Mouse (Mus musculus) embryo, embryonic 10 days (tissue): ENCODE results near the gene Dip2c.

Experiments
- DNase-seq: peaks from one replicate; pipeline ENCODE4 v3.0.0-alpha.2; 2015; ENCODE audit warnings: low spot score

Dip2c gene

GRCm38 (mm10) chr13:9276322-9276855, at the start of gene Dip2c:
Gene Dip2c, plus strand, starts transcription at chr13:9276528.
- DNase-seq: peak; percentile 89

DNA sequence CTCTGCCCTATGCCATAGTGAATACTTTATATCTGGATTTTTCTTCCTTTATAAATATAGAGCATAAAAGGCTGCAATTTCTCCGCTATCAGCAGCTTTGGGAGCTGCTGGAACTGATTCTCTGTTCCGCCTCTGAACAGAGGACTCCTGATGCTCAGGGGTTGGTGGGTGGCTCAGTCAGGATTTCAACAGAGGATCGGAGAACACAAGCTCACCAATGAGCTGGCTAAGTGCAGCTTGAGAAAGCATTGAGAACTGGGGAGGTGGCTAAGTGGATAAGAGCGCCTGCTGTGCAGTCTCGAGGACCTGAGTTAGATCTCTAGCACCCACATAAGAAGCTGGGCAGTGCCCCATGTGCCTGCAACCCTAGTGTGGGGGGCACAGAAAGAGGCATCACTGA, 49.2 kb upstream of the Dip2c start:
- DNase-seq: no peak

DNA sequence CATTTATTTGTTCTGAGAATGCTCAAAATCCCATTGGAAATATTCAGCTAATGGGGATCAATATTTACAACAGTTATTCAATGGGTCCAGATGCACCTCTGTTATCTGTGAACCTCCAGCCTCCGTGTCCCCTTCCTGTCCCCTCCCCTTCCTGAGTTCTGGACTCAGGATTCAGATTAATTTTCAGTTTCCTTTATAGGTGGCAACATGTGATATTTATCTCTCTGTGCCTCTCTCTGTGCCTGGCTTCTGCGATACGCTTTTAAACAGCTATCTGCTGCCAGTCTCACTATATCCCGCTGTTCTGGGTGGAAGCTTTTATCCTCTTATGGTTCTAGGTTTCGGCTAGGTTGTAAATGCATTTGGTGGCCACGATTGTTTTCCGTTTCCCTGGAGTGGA, 38.8 kb upstream of the Dip2c start:
- no peak for DNase-seq

- no peak for DNase-seq
Measured at GRCm38 (mm10) chr13:9239127-9239526, 37.2 kb upstream of the Dip2c start.

GRCm38 (mm10) chr13:9239631-9240236, 36.6 kb upstream of the Dip2c start:
- DNase-seq: no peak

DNA sequence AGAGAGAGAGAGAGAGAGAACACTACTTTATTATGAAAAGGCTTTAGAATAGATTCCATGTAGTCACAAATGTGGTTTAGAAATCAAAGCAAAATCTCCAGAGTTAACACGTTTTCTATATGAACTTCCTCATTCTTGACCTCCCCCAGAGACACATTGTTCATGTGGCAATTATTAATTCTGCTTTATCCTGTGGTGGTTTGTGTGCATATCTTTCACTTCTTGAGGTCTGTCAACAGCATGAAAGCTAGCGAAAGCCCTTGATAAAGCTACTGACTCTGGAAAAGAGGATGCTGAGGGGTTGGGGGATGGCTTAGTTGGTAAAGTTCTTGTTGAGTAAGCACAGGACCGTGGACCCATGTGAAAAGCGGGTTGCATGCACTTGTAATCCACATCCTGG, 14.6 kb upstream of the Dip2c start:
- no peak for DNase-seq

- no peak for DNase-seq
Measured at GRCm38 (mm10) chr13:9265516-9265915, 10.8 kb upstream of the Dip2c start.

GRCm38 (mm10) chr13:9276856-9277620, 710 bp downstream of the Dip2c start:
- DNase-seq: no peak

DNA sequence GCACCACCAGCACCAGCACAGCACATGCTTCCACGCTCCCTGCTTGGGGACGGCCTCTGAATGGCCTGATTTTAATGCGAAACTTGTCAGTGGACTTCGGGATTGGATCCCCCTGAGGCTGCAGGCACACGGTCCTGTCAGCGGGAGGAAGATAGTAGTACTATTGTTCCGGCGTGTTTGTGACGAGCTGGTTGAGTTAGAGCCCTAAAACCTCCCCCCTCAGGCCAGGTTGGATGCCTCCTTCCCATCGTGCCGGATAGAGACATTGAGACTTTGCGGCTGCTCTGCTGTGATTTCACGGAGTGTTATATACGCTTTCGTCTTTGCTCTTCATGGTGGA, 1.3 kb downstream of the Dip2c start:
- peak; percentile 65 for DNase-seq

GRCm38 (mm10) chr13:9278636-9279035, 2.3 kb downstream of the Dip2c start:
- no peak for DNase-seq

GRCm38 (mm10) chr13:9283050-9283449, 6.7 kb downstream of the Dip2c start:
- DNase-seq: peak; percentile 22

- DNase-seq: no peak
Measured at GRCm38 (mm10) chr13:9289916-9290315, 13.6 kb downstream of the Dip2c start.

DNA sequence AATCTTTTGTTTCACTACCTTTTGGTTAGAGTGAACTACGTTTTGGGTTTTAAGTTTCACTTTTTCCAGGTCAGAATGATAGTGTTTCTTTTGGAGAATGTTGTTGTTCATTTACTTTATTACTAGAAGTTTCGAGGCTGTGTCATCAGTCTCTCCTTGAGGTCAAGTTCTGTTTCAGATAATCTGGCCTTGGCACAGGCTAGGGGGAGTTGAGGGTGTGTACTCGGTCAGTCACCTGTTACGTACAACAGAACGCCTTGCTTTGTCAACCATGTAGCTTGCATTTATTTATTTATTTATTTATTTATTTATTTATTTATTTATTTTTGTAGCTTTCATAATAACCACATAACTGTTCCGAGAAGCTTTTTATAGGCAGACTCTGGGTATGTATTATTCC, 20.0 kb downstream of the Dip2c start:
- DNase-seq: no peak

GRCm38 (mm10) chr13:9297266-9297665, 20.9 kb downstream of the Dip2c start:
- no peak for DNase-seq

DNA sequence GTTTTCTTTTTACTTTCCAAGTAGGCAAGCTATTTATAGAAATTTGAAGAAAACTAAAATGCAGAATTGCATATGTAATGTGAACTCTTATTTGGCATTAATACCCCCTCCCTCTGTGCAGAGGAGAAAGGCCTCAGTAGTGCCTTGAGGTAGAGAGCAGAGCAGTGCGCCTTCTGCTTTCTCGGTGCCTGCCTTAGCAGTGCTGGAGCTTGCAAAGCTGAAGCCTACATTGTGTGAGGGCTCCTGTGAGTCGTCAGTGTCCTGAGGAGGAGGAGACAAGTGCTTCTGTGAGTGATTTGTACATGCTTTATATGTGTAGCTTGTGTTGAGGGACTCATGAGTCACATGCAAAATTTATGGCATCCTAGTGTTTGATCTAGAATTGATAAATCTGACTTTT, 21.4 kb downstream of the Dip2c start:
- no peak for DNase-seq

DNA sequence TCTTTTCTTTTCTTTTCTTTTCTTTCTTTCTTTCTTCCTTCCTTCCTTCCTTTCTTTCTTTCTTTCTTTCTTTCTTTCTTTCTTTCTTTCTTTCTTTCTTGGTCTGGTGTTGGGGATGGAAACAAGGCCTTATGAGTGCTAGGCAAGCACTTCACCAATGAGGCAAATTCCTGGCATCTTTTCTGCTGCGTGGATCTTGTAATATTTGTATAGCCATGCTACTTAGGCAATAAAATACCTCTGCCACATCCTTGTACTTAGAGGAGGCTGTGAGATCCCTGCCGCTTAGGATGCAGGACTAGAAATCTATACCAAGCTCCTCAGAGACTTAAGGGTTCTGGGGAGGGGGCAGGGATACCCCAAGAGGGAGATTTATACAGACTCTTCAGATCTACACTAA, 23.3 kb downstream of the Dip2c start:
- no peak for DNase-seq

GRCm38 (mm10) chr13:9308863-9309262, 32.5 kb downstream of the Dip2c start:
- no peak for DNase-seq

GRCm38 (mm10) chr13:9310806-9311205, 34.5 kb downstream of the Dip2c start:
- DNase-seq: no peak

- no peak for DNase-seq
Measured at GRCm38 (mm10) chr13:9312916-9313315, 36.6 kb downstream of the Dip2c start.

DNA sequence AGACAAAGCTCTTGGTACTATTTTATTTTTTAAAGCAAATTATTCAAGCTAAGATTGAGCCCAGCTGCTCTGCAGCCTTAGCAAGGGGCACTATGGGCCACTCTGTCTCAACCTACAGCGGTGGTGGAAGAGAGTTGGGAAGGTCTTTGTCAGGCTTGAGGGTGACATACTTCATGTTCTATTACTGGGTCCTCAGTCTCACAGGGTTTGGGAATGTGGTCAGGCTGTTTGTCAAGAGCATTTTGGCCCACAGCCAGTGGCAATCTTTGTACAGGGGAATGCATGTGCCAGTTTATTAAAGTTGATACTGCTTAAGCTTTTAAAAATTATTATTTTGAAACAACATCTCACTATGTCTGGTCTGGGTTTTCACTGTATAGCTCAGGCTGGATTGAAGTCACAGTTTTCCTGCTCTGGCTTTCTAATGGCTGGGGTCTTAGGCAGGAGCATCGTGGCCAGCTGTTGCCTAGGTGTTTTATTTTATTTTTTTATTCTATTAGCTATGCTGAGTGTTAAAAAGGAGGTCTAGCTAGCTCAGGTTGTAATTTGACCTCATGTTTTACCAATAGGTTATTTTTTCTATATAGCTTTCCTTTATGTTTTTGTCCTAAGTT, 37.9 kb downstream of the Dip2c start:
- DNase-seq: no peak

DNA sequence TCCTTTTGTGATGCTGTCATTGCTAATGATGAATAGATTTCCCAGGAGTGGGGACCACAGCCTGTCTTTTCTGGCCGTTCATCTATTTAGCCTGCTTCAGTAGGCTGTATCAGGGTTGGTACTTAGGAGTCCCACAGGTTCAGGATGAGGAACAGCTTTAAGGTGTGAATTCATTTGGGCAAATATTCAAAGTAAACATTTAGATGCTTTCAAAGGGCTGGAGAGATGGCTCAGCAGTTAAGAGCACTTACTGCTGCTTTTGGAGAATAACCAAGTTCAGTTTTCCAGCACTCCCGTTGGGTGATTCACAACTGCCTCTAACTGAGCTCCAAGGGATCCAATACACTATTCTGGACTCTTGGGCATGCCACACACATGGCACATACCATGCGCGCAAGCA, 38.4 kb downstream of the Dip2c start:
- DNase-seq: no peak

GRCm38 (mm10) chr13:9319745-9320144, 43.4 kb downstream of the Dip2c start:
- DNase-seq: no peak

GRCm38 (mm10) chr13:9325262-9325661, 48.9 kb downstream of the Dip2c start:
- DNase-seq: no peak
